Mouse (Mus musculus) liver, embryonic 14.5 days (tissue): ENCODE measurements around the gene Plscr5.

Experiments used
- CTCF ChIP-seq: IDR thresholded peaks from 2 replicates; pipeline ENCODE4 v1.5.1; 2016; ENCODE audit warnings: antibody characterized with exemption, low read depth, control low read depth
- EP300 ChIP-seq: IDR thresholded peaks from 2 replicates; pipeline ENCODE4 v1.6.1; 2016; ENCODE audit warnings: antibody characterized with exemption, low read depth

DNA sequence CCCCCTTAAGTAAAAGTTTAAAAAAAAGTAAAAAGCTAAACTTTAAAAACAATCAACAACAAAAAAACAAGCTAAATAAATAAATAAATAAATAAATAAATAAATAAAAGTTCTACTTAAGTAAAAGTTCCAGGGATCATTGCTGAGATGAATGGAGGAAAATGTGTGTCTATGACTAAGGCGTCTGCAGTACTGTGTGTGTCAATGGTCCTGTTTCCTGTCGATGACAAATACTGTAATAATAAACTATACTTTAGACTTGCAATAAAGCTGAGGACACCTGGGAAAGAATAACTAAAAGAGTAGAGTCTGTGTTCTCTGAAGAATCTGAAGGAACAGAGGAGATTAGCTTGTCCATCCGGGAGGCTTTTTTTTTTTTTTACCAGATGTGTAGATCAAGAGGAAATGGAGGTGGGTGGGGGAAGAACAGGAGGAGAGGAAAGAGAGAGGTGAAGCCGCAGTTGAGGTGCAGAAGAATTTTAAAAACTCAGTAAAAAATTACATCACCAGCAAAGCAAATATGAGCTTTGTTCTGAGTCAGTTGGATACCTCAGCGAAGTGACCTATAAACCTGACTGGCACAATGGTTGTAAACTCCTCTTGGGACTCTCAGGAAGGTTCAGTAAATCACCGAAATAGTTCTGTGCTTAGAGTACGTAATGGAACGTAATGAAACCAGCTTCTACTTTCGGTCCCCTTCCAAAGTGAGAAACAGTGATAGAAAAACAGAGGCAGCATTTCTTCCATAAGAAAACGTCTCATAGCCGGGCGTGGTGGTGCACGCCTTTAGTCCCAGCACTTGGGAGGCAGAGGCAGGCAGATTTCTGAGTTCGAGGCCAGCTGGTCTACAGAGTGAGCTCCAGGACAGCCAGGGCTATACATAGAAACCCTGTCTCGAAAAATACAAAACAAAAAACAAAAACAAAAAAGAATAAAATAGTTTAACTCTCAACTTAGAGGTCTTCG, 36.4 kb downstream of the Plscr5 start:
- TF ChIP-seq CTCF (no peak), EP300 (no peak)
